Comparison of ENCODE assay signal across 13 mouse cellular contexts in the genomic region with DNA sequence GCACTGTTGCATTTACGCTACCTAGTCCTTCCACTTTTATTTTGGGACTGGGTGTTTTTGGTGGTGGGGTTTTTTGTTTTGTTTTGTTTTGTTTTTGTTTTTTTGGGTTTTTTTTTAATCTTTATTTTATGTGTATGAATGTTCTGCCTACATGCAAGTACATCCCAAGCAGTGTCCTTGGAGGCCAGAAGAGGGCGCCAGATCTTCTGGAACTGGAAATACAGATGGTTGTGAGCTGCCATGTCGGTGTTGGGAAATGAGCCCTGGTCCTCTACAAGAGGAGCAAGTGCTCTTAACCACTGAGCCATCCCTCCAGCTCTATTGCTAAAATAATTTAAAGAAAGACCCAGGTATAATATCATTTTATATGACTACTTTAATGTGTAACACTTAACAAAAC. TPM values are rescaled to one million over a fixed set of nuclear protein-coding genes. Genes with fewer than 3 reads are reported as not detected.
DNase-seq lines count a peak whose midpoint lies in the region; ATAC-seq and TF ChIP-seq lines count a peak whose summit lies in the region.
"Had no signal": no experiment of that assay in that cellular context is flagged by ENCODE, and none has a peak within 500 bp of the region (broad histone marks: within the 10 kb centered on the region; RNA-seq: fewer than 3 reads in every experiment).

No protein-coding gene starts in this region.

- no peak overlapping the region for H3K4me2 ChIP-seq in liver, embryonic 11.5 days
- H3K4me2 ChIP-seq in liver, embryonic 14.5 days (ENCODE audit: low read depth) = no peak overlapping the region
- H3K4me2 ChIP-seq: liver, embryonic 15.5 days had no signal

- ATAC-seq in liver, embryonic 11.5 days (replicated peaks; ENCODE audit: low FRiP score) = no peak
- no peak for ATAC-seq in G1E (ENCODE audit: extremely low read depth, insufficient number of reproducible peaks, low FRiP score, poor library complexity, severe bottlenecking)
- no peak for ATAC-seq in liver, embryonic 14.5 days (ENCODE audit: insufficient read depth)

- no peak overlapping the region for H3K9ac ChIP-seq in liver, embryonic 11.5 days (ENCODE audit: low read depth, low read length)
- no peak overlapping the region for H3K9ac ChIP-seq in liver, embryonic 14.5 days (replicated peaks)
- H3K9ac ChIP-seq: liver, embryonic 15.5 days had no signal

- H3K27me3 ChIP-seq in liver, embryonic 11.5 days (replicated peaks; ENCODE audit: control insufficient read depth, insufficient read depth, low read length) = peaks cover 6% of the 10 kb centered on the region; the same call in 1 of the 2 replicates
- H3K27me3 ChIP-seq in G1E (ENCODE audit: insufficient read depth, low read length) = peaks cover 58% of the 10 kb centered on the region
- H3K27me3 ChIP-seq in liver, embryonic 14.5 days (ENCODE audit: control insufficient read depth, insufficient read depth, low read length) = no peaks in the 10 kb centered on the region; the same call in 1 of the 2 replicates

- 0 out of 2 replicates have a peak, but pooled peaks have one; percentile 17 for TF ChIP-seq CTCF in G1E (IDR thresholded peaks at IDR 0.05; ENCODE audit: low read depth, low read length)
- peak; percentile 67 for TF ChIP-seq CTCF in liver, embryonic 14.5 days (IDR thresholded peaks at IDR 0.05; ENCODE audit: low read depth)

- no peak overlapping the region for H3K27ac ChIP-seq in liver, embryonic 11.5 days (ENCODE audit: low read depth, low read length)
- no peak overlapping the region for H3K27ac ChIP-seq in liver, embryonic 14.5 days
- H3K27ac ChIP-seq: forebrain, embryonic 10.5 days; liver, embryonic 15.5 days had no signal

- no peak for TF ChIP-seq EP300 in liver, embryonic 14.5 days (IDR thresholded peaks at IDR 0.05; ENCODE audit: low read depth)

- no peaks in the 10 kb centered on the region for H3K9me3 ChIP-seq in liver, embryonic 11.5 days (ENCODE audit: control insufficient read depth, low read length)
- H3K9me3 ChIP-seq in G1E (replicated peaks) = no peaks in the 10 kb centered on the region
- no peaks in the 10 kb centered on the region for H3K9me3 ChIP-seq in liver, embryonic 14.5 days (ENCODE audit: control insufficient read depth, low read length)
- H3K9me3 ChIP-seq: forebrain, embryonic 10.5 days; liver, embryonic 15.5 days had no signal

- WGBS in liver, embryonic 11.5 days = 49% methylated on average over 3 of the region's 3 CpGs
- 42% methylated on average over 3 of the region's 3 CpGs for WGBS in liver, embryonic 14.5 days (ENCODE audit: insufficient replicate concordance)

- H3K4me1 ChIP-seq in liver, embryonic 11.5 days (replicated peaks; ENCODE audit: control insufficient read depth, insufficient read depth, low read length) = no peaks in the 10 kb centered on the region
- H3K4me1 ChIP-seq in G1E (ENCODE audit: insufficient read depth, low read depth, low read length) = no peaks in the 10 kb centered on the region
- H3K4me1 ChIP-seq in liver, embryonic 14.5 days (replicated peaks; ENCODE audit: control insufficient read depth in 2 of 2, insufficient read depth in 2 of 2, low read length in 1 of 2) = no peaks in the 10 kb centered on the region
- H3K4me1 ChIP-seq: liver, embryonic 15.5 days had no signal

- H3K4me3 ChIP-seq in liver, embryonic 11.5 days (ENCODE audit: low read depth, low read length) = no peak overlapping the region
- no peak overlapping the region for H3K4me3 ChIP-seq in G1E (ENCODE audit: low read depth, low read length)
- no peak overlapping the region for H3K4me3 ChIP-seq in liver, embryonic 14.5 days (ENCODE audit: insufficient read depth in 1 of 2, low read depth in 2 of 2, low read length in 2 of 2)
- H3K4me3 ChIP-seq: forebrain, embryonic 10.5 days; liver, embryonic 15.5 days; myocyte had no signal

- H3K36me3 ChIP-seq in liver, embryonic 11.5 days (ENCODE audit: control insufficient read depth, insufficient read depth, low read length) = no peaks in the 10 kb centered on the region
- no peaks in the 10 kb centered on the region for H3K36me3 ChIP-seq in G1E (replicated peaks)
- no peaks in the 10 kb centered on the region for H3K36me3 ChIP-seq in liver, embryonic 14.5 days (replicated peaks; ENCODE audit: control insufficient read depth, insufficient read depth, low read depth)
- H3K36me3 ChIP-seq: forebrain, embryonic 10.5 days; liver, embryonic 15.5 days had no signal

- peak; percentile 41 to 45 for DNase-seq in adrenal gland, postnatal 36 days
- no peak for DNase-seq in adrenal gland, postnatal 10 days
- DNase-seq in liver (peak; percentile 38), G1E (ENCODE audit: low spot score) (no peak)
- no peak for DNase-seq in liver, embryonic 11.5 days (ENCODE audit: low spot score)
- DNase-seq in liver, embryonic 14.5 days (ENCODE audit: low read depth in 3 of 3, low spot score in 3 of 3) = peak in 1 of 3 experiments; percentile 16
- no peak for DNase-seq in right cerebral cortex, postnatal 25 days
- no peak for DNase-seq in ovary, adult 18-20 months (ENCODE audit: low spot score)
- DNase-seq: cerebellum, adult 18-20 months; kidney, postnatal 14 days had no signal

RNA-seq across cellular contexts. Expression of a gene that starts 16.5 kb away (rescaled TPM):
- total RNA-seq in adrenal gland, postnatal 36 days (2021) = 100 to 1,000 TPM; 185 to 198 TPM
- total RNA-seq in adrenal gland, postnatal 10 days (2021) = 10 to 100 TPM; 54.2 to 56.7 TPM
- polyA plus RNA-seq in liver, embryonic 11.5 days (2014; fragmentation: Nextera tagmentation; extraction: Ambion mirVana) = 5.6 and 6.8 TPM in 2 replicates
- total RNA-seq in G1E (2014; fragmentation: Nextera tagmentation) = 9.2 and 12.8 TPM in 2 replicates
- total RNA-seq in G1E (2017) = 19.0 and 20.4 TPM in 2 replicates
- polyA plus RNA-seq in G1E (2012) = 36.3 and 45.0 TPM in 2 replicates
- 3.7 and 5.0 TPM in 2 replicates for polyA plus RNA-seq in liver, embryonic 14.5 days (2012; rRNA removed)
- polyA plus RNA-seq in liver, embryonic 14.5 days (2014; fragmentation: Nextera tagmentation; extraction: Ambion mirVana) = 2.6 and 2.7 TPM in 2 replicates

RNA-seq across cellular contexts. Expression of a gene that starts 24.0 kb away (rescaled TPM):
- total RNA-seq in adrenal gland, postnatal 36 days (2021) = 100 to 1,000 TPM; 158 to 163 TPM
- 100 to 1,000 TPM; 106 to 121 TPM for total RNA-seq in adrenal gland, postnatal 10 days (2021)
- 243 and 253 TPM in 2 replicates for polyA plus RNA-seq in liver, embryonic 11.5 days (2014; fragmentation: Nextera tagmentation; extraction: Ambion mirVana)
- total RNA-seq in G1E (2014; fragmentation: Nextera tagmentation) (261 and 324 TPM in 2 replicates), G1E (2017) (91.5 and 148 TPM in 2 replicates)
- 251 and 369 TPM in 2 replicates for polyA plus RNA-seq in G1E (2012)
- 40.9 and 62.4 TPM in 2 replicates for polyA plus RNA-seq in liver, embryonic 14.5 days (2012; rRNA removed)
- polyA plus RNA-seq in liver, embryonic 14.5 days (2014; fragmentation: Nextera tagmentation; extraction: Ambion mirVana) = 128 TPM in 2 replicates

RNA-seq across cellular contexts. Expression of a gene that starts 27.6 kb away (rescaled TPM):
- total RNA-seq in adrenal gland, postnatal 36 days (2021) = 1 to 10 TPM; 1.4 to 1.7 TPM
- 1 to 10 TPM; 2.5 to 3.4 TPM for total RNA-seq in adrenal gland, postnatal 10 days (2021)
- 0.04 TPM in 1 of 2 replicates, not detected in the other for polyA plus RNA-seq in liver, embryonic 11.5 days (2014; fragmentation: Nextera tagmentation; extraction: Ambion mirVana)
- total RNA-seq in G1E (2014; fragmentation: Nextera tagmentation) = not detected in 2 replicates
- total RNA-seq in G1E (2017) = 0.05 and 0.12 TPM in 2 replicates
- polyA plus RNA-seq in G1E (2012) = not detected in 2 replicates
- polyA plus RNA-seq in liver, embryonic 14.5 days (2012; rRNA removed) = 0.01 and 0.06 TPM in 2 replicates
- polyA plus RNA-seq in liver, embryonic 14.5 days (2014; fragmentation: Nextera tagmentation; extraction: Ambion mirVana) = not detected in 2 replicates
- polyA plus RNA-seq: liver, embryonic 15.5 days had no signal

RNA-seq across cellular contexts. Expression of a gene that starts 31.9 kb away (rescaled TPM):
- not detected for total RNA-seq in adrenal gland, postnatal 36 days (2021)
- not detected for total RNA-seq in adrenal gland, postnatal 10 days (2021)
- polyA plus RNA-seq in liver, embryonic 11.5 days (2014; fragmentation: Nextera tagmentation; extraction: Ambion mirVana) = 0.13 and 0.30 TPM in 2 replicates
- total RNA-seq in G1E (2014; fragmentation: Nextera tagmentation) (not detected in 2 replicates), G1E (2017) (0.22 TPM in 1 of 2 replicates, not detected in the other)
- polyA plus RNA-seq in G1E (2012) = not detected in 2 replicates
- not detected in 2 replicates for polyA plus RNA-seq in liver, embryonic 14.5 days (2012; rRNA removed)
- 0.05 and 0.09 TPM in 2 replicates for polyA plus RNA-seq in liver, embryonic 14.5 days (2014; fragmentation: Nextera tagmentation; extraction: Ambion mirVana)
- polyA plus RNA-seq: myocyte had no signal

RNA-seq across cellular contexts. Expression of a gene that starts 51.8 kb away (rescaled TPM):
- 10 to 100 TPM; 27.0 to 72.3 TPM for total RNA-seq in adrenal gland, postnatal 36 days (2021)
- 10 to 100 TPM; 20.6 to 34.4 TPM for total RNA-seq in adrenal gland, postnatal 10 days (2021)
- 2.6 TPM in 2 replicates for polyA plus RNA-seq in liver, embryonic 11.5 days (2014; fragmentation: Nextera tagmentation; extraction: Ambion mirVana)
- total RNA-seq in G1E (2014; fragmentation: Nextera tagmentation) (not detected in 2 replicates), G1E (2017) (0.12 and 1.5 TPM in 2 replicates)
- 0.07 and 0.15 TPM in 2 replicates for polyA plus RNA-seq in G1E (2012)
- polyA plus RNA-seq in liver, embryonic 14.5 days (2012; rRNA removed) = 0.56 and 0.93 TPM in 2 replicates
- 0.56 and 0.74 TPM in 2 replicates for polyA plus RNA-seq in liver, embryonic 14.5 days (2014; fragmentation: Nextera tagmentation; extraction: Ambion mirVana)

Comparison
In these comparisons a context has a peak if more than half of its experiments do, and no peak if none do; other contexts are left out.
1. DNase-seq: peak in adrenal gland, postnatal 36 days (2 of 2) and liver (single experiment); none in adrenal gland, postnatal 10 days (single experiment), liver, embryonic 11.5 days (single experiment), G1E (single experiment), right cerebral cortex, postnatal 25 days (single experiment) and ovary, adult 18-20 months (single experiment).